Mouse (Mus musculus): Measurements from ENCODE around the gene Hhat.

- no peak for TF ChIP-seq POLR2A (IDR thresholded peaks at IDR 0.05; ENCODE audit: insufficient read depth, low read depth, low read length)
- no peak for TF ChIP-seq CTCF (IDR thresholded peaks at IDR 0.05)
- TF ChIP-seq EP300 (IDR thresholded peaks at IDR 0.05; ENCODE audit: insufficient read depth, low read depth, low read length) = no peak
Measured at GRCm38 (mm10) chr1:192473134-192473533, 297.9 kb downstream of the Hhat start.
